Mouse (Mus musculus): Measurements from ENCODE around the gene Efhb.

Efhb gene

DNA sequence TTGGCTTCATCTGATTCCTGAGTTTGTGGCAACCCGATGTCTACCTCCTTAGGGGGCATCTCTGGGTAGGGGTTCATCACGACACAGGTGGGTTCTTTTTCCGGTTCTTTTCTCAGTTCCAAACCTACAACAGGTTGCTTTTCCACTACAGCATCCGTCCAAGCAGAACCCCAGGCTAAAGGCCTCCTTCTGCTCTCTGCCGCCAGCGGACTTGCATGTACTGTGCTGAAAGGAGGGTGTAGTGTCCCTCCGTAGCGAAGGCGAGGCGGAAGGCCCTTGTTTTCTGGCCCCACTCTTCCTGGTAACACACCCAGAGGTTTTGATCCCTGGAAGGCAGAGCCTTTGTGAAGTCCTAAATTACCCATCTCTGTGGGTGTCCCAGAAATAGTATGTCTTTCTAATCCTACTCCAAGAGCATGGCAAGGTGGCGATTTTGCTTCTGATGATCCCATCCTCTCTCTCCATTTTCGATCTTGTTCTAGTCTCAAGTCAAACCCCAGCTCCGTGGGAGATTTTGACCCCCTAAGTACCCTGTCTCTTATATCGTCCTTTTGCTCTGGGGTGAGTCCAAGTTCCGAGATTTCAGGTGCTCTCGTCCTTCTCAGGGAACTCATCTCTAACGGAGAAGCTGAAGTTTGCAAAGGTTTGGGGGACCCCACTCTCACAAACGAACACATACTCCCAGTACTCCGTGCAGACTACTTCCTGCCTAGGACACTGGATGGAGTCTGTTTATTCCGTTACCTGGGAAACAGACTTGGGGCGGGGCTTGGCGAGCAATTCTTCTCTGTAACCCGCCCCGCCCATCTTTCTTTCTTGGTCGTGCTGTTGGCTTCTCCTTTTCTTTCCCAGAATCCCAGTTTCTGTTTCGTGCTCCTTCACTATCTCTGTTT is at the start of gene Efhb:
Gene Efhb, minus strand, starts transcription at position 719 of the 893 bp plus-strand sequence.
- peak; percentile 95 for DNase-seq (ENCODE audit: low read depth, low spot score)

DNA sequence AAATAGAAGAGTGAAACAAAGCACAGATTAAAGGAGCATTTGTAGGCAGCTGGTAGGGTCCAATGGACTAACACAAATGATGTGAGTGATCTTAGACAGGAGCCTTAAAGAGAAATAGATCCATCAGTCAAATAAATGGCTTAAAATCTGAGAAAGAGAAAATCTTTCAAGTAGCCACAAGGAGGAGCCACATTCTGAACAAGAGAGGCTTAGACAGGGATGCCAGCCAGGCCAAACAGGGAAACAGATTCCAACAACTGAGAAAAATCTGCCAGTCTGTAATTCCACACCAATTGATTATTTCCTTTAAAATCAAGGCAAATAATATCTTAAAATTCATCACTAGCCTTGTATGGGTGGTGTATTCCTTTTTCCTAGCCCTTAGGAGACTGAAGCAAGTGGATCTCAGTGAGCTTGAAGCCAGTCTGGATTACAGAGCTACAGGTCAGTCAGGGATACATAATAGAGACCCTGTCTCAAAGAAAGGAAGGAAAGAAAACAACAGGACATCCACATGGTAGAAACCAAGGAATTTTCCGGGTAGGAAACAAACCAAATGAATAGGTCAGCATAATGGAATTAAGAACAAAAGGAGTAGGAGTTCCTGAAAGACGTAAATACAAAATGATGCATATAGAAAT is 49.3 kb upstream of the Efhb start:
- DNase-seq (ENCODE audit: low read depth, low spot score): peak; percentile 53

DNA sequence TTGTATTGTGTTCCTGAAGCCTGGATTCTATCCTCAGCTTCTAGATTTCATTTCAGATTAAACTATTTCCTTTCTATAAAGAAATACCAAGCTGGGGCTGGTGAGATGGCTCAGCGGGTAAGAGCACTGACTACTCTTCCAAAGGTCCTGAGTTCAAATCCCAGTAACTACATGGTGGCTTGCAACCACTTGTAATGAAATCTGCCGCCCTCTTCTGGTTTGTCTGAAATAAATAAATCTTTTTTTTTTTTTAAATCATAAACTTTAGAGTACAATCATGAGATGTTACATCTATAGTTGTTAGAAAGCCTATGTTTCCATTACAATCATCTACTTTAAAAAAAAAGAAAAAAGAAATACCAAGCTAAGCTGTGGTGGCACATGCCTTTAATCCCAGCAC is 39.8 kb upstream of the Efhb start:
- no peak for DNase-seq (ENCODE audit: low read depth, low spot score)

DNA sequence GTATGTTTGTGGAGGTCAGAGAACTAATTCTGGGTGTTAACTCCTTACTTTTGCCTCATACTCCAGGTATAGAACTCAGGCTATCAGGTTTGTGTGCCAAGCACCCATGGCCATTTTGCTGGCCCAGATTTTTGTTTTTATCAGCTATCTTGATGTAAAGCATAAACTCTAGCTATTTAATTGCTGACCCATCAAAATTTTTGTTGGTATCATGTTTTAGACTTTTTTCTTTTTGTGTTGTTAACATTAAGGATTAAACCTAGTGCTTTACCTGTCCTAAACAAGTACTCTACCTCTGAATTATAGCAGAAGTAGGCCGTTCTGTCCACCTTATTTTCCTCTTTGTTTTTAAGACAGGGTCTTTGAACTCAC is 25.9 kb upstream of the Efhb start:
- DNase-seq (ENCODE audit: low read depth, low spot score): no peak

DNA sequence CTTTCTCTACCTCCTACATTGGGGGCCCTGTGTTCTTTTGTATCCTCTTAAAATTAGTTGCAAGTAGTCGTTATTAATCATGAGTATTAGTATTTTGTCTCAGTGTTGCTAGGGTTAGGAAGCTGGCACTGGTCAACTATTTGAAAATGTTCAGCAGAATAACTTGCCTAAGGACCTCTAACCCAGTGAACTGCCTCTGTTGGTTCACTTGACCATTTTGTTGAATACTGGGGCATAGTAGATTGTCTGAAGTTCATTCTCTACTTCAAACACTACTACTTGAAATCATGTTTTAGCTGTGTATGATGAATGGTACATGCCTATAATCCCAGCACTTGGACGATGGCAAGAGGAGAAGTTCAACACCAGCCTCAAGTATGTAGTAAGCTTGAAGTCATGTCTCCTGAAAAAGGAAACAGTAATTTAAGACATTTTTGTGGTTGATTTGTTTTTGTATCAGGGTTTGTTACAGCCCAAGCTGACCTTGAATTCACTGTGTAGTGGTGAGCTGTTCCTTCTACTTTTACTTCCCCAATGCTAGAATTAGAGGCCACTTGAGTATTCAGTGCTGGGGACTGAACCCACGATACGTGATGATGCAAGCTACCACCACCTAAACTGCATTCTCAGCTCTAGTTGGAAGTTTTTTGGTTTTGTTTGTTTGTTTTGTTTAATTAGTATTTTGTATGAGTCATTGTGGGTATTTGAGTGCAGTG is 25.3 kb upstream of the Efhb start:
- DNase-seq (ENCODE audit: low read depth, low spot score): no peak

DNA sequence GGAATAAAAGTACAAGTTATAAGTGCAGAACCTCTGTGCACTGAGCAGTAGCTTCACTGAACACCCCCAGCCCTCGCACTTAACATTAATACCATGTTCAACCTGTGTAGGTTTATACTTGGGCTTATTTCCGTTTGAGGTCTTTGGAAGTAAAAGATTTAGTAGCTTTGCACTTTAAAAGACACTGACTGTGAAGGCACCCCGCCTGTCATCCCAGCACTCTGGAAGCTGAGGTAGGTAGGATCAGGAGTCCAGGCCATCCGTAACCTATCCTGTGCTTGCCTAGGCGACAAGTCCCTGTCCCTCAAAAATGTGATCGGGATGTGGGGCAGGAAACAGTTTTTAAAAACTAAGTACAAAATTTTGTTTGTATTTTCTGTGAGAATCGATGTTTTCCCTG is 17.3 kb upstream of the Efhb start:
- no peak for DNase-seq (ENCODE audit: low read depth, low spot score)

DNA sequence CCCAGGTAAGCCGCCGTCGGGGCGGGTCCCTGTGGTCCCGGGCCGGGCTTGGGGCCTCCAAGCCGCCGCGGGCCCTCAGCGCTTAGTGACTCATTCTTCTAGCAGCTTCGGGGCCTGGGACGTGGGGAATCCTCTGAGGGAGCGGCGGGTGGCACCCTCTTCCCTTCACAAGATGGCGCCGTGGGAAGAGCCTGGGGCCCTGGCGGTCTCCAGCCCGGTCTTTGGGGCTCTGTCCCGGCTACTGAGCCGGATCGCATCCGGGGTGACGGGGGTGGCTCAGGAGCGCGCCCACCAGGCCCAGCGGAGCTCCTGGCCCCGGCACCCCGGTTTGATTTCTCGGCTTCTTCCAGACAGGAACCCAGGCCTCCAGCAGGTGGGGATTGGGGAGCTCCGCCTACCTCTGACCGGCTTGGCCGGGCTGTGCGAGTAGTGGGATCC is 16.5 kb upstream of the Efhb start:
- DNase-seq (ENCODE audit: low read depth, low spot score): peak; percentile 77

DNA sequence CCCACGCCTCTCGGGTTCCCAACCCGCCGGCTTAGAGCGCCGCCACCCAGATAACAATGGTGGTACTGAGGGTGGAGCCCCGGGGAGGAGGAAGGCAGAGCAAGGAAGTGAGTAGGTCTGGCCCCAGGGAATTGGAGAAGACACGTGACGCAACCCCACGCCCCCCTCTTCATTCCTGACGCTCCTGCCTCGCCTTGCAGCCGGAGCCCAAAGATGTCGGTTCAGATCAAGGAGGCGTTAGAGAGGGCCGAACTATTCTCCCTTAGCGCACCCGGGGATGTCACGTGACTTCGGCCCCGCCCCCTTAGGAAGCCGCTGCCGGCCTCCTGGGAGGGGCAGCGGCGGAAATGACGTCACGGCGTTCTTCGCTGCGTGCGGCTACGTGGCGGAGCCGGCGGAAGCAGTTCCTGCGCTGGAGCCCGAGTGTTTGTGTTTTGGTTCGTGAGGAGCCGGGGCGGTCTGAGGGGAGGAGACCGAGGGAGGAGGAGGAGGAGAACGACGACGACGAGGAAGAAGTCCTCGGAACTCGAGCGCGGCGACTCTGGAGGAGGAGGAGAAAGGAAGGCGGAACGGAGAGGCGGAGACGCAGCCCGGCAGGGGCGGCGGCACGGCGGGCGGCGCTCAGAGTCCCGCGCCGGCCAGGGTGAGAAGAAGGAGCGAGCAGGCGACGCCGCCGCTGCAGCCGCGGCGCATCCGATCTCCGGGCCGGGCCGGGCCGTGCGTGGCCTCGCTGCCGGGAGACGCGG is 15.9 kb upstream of the Efhb start, which contains the start of gene Rab5a:
Gene Rab5a, plus strand, starts transcription at position 377 of the 746 bp plus-strand sequence.
- DNase-seq (ENCODE audit: low read depth, low spot score): peak; percentile 100

DNA sequence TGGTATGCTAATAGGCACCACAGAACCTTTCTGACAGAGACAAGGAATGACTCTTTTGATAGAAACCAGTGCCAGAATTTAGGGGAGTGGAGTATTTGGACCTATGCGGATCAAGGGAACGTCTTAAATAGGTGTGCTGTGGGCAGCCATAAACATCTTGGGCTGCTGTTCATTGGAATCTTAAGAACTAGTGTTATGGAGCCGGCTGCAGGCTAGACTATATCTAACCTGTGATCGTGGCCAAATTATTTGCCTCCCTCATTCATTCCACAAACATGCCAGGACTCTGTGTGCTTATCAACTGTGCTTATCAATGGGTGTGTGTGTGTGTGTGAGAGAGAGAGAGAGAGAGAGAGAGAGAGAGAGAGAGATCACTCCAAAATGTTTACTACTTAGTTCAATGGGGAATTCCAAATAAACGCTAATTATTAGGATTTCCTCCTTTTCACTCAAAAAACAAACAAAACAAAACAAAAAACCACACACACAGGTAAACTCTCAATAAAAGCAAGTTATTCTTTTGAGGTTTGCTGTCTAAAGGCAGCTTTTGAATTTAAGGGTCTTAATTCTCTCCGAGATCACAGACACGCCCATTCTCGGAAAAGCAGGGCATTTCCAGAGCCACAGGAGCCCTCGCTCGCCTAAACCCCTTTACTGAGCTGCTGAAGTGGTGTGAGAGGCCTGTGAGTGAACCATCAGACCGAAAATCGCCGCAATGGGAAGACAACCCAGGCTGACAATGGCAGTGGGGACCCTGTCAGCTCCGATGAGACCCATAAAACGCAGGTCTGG is 15.1 kb upstream of the Efhb start:
- no peak for DNase-seq (ENCODE audit: low read depth, low spot score)

DNA sequence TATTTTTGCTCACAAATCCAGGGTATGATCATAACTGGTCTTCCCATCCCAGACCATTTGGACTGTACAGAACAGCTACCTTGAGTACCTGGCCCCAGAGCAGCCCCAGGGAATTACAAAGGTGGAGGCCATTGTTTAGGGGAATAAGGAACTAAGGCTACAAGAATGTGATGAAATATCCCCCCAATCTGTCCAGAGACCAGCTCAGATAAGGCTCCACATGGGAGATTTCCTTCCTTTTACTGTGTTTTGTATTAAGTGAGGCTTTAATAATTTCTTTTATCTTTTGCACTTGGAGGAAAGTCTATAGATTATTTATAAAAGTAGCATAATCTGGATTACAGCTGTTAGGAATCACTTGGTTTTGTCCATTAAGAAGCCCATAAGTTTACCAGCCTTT is 5.6 kb upstream of the Efhb start:
- no peak for DNase-seq (ENCODE audit: low read depth, low spot score)

DNA sequence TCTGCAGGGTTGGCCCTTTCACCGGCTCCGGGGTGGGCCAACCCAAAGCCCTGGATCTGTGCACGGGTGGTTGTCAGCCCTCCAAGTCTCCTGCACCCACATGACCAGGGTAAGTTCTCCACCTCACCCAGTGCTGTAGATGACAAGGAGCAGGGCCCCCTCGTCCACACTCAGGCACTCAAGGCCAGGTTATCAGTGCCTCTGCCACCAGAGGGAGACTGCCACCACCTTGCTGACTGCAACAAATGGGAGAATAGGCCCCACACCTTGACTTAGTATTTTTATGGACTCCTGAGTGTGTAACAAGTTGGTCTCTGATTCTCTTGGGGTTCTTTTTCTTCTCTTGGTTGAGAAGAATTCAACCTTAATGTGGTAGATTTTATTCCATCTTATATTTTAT is 2.4 kb upstream of the Efhb start:
- peak; percentile 81 for DNase-seq (ENCODE audit: low read depth, low spot score)

DNA sequence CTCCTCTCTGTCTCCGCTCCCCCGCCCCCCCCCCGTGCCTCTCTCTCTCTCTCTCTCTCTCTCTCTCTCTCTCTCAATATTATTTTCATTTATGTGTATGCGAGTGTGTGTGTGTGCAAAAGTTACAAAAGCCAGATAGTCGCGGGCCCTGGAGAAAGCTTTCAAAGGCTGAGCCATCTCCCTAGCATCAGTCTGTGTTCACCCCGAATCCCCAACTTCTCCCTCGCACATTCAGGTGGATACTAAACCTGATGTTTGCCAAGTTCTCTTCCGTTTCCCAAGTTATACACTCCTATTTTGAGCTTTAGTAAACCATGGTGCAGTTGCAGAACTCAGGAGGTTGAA is 347 bp upstream of the Efhb start:
- DNase-seq (ENCODE audit: low read depth, low spot score): no peak

DNA sequence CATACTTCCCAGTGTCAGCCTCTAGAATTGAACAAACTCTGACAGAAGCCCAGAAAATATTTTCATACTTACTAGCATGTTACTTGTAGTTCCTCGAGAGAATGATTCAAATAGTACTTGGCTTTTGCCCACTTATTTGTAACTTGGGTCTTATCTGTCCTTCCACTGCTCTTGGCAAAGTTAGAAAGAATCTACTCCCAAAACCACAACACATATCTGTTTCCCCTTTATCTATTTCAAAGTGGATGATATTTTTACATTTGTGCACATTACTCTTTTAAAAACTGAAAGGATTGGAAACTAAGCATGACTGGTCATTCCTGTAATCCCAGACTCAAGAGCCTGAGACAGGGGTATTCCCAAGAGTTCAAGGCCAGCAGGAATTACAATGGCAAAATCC is 6.4 kb downstream of the Efhb start:
- DNase-seq (ENCODE audit: low read depth, low spot score): no peak

DNA sequence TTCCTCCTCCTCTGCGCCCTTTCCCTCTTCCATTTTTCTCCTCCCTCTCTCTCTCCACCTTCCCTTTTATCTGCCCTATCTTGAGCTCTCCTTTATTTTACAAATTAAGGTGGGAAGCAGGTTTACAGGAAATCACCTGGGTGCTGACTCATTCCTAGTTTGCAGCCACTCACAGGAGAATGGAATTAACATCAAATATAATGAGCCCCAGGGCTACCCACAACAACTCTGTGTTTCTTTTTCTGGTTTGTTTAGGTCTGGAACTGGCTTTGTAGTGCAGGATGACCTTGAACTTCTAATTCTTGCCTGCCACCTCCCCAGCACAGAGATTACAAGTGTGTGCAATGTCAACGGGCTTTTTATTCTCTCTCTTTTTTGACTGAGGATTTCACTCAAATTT is 7.0 kb downstream of the Efhb start:
- DNase-seq (ENCODE audit: low read depth, low spot score): peak; percentile 71

DNA sequence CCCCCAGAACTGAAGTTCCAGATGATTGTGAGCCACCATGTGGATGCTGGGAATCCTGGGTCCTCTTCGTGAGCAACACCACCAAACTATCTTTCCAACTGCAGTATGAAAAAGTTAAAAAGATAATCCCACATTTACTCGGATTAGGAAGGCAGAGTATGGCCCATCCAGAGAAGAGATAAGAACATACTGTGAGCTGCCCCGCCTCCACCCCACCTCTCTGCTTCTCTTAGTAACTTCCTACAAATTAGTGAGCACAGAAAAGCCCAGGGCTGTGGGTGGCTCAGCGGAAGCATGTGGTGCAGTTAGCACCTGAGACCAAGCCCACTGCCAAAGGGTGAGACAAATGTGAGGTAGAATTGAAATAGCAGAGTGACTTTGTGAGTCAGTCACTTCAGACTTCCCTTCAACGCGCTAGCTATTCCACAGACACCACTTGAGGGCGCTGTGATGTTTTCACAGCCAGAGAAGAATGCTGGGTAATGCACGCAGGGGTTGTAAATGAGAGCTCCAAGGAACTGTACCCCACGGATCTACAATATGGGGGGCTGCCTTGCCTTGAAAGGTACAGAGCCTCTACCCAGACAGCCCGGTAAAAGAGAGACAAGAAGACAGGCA is 60.3 kb downstream of the Efhb start:
- peak; percentile 65 for DNase-seq (ENCODE audit: low read depth, low spot score)

DNA sequence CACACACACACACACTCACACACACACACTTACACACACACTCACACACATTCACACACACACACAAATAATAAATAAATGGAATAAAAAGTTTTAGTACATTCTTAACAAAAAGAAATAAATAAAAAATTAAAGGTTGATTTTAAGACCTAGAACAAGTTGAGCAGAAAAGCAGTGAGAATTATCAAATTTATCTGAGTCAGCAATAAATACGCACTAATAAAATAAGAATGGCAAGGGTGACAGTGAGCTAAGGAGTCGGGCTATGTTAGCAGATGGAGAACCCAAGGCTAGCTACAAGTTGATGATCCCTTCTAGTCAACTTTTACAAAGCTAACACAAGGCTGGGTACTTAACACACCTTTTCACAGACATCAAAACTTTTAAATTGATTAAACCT is 69.9 kb downstream of the Efhb start:
- no peak for DNase-seq (ENCODE audit: low read depth, low spot score)

DNA sequence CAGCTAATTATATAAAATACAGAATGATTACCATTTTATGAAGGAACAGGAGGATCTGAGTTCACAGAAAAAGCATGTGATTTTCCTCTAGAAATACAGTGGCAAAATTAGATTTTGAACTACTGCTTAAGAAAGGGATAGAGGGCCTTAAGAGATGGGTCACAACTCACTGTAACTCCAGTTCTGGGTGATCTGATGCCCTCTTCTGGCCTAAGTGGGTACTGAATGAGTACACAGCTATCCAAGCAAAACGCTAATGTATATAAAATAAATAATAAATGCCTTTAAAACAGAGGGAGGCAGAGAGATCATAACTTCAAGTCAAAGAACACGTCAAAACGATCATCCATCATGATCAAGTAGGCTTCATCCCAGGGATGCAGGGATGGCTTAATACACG is 73.6 kb downstream of the Efhb start:
- peak; percentile 42 for DNase-seq (ENCODE audit: low read depth, low spot score)

DNA sequence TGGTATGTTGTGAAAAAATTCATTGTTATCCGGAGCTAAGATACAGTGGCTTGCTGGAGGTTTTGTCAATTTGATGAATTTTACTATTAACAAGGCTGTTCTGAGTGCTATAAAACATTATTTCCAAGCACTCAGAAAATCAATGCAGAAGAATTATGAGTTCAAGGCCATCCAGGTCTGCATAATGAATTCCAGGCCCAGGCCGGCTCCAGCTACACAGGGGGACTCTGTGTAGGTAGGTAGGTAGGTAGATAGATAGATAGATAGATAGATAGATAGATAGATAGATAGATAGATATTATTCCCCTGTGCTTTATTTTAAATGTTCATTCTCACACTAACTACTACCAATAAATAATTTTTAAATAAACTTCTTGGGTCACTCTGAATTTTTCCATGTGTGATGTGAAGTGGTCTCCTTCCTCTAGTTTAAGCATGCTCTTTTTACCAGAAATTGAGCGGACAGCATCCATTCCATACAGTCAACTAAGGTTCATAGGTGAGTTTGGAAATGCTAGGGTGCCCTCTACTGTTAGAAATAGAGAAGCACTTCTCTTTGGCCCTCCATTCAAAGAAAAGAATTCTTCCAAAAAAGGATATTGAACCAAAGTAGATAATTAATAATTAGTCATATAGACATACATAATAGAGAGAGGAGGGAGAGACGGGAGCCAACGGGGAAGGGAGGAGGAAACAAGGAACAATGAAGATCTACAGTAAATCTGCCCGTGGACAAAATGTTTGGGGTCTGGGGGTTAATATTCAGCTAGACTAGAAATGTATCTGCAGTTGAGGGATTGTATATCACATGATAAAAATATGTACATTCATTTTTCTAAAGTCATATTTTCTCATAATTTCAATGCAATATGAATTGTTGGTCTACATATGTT is 75.3 kb downstream of the Efhb start:
- DNase-seq (ENCODE audit: low read depth, low spot score): peak; percentile 22

DNA sequence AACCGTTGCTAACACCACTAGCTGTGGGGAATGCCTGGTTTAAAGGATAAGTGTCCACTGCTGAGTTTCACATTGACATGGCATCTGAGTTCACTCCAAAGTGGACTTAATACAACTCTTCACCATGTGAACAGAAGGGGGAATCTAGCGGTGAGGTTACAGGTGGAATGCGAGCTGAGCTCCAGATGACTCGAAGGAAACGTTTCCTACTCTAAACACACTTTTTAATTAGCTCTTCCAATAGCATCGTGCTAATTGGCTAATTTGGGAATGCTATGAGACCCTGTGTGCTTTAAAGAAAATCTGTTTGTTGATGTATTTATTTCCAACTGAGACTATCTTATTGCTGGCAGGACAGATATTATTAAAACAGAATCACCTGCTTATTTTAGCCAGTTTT is 76.3 kb downstream of the Efhb start:
- DNase-seq (ENCODE audit: low read depth, low spot score): no peak

DNA sequence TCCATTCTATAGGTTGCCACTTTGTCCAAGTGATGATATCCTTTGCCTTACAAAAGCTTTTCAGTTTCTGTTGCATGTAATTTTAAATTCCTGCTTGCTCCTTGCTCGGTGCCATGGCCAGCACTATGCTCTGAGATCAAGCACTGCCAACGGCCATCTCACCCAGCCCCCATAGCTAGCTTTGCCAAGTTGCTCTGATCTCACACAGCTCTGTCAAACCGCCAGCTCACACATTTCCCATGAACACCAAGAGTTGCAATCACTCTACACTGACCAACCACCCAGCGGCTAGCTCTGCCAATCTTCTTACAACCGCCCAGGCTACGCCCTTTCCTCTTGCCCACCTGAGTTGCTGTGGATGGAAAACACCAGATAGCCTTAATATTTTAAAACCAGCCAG is 99.0 kb downstream of the Efhb start:
- DNase-seq (ENCODE audit: low read depth, low spot score): no peak

Measured in ZHBTc4 (cell line).